Mouse (Mus musculus): ENCODE results near the gene Rnf13.
"Not testable (repeated sequence)": the region's sequence is repeated elsewhere in the genome, so short reads cannot be mapped to it uniquely, and the experiment has no call there.

Rnf13 gene

GRCm38 (mm10) chr3:57735511-57736370 is at the start of gene Rnf13:
Gene Rnf13 (plus strand): TSS chr3:57736062.
- peak; percentile 82 for DNase-seq (ENCODE audit: low read depth)

- no peak for DNase-seq (ENCODE audit: low read depth)
Observed at GRCm38 (mm10) chr3:57691772-57692171, 44.1 kb upstream of the Rnf13 start.

DNA sequence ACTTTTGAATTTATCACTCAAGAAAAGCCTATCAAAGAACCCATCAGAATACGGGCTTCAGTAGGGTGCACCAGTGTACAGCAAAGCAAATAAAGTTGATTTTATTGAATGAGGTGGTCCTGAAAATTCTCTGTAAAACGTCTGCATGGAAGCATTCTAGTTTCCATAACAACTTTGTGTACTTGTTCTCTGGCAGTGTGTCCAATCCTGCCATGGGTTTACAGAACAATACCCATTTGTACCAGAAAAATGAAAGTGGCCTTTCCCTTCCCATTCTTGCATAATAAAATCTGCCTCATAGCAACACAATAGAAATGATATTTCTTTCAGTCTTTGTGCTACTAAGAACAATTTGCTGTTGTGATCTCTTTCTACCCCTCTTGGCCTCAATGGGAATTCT is 43.1 kb upstream of the Rnf13 start, which contains the start of gene Ankub1:
TSS of gene Ankub1 (minus strand) at position 81 of the 400 bp plus-strand sequence.
- no peak for DNase-seq (ENCODE audit: low read depth)

GRCm38 (mm10) chr3:57696249-57696648 is 39.6 kb upstream of the Rnf13 start:
- no peak for DNase-seq (ENCODE audit: low read depth)

GRCm38 (mm10) chr3:57696779-57697178 is 39.1 kb upstream of the Rnf13 start:
- DNase-seq (ENCODE audit: low read depth): no peak

GRCm38 (mm10) chr3:57714151-57714550 is 21.7 kb upstream of the Rnf13 start:
- DNase-seq (ENCODE audit: low read depth): no peak

GRCm38 (mm10) chr3:57732206-57732915 is 3.5 kb upstream of the Rnf13 start:
- DNase-seq (ENCODE audit: low read depth): no peak

- no peak for DNase-seq (ENCODE audit: low read depth)
Observed at GRCm38 (mm10) chr3:57736419-57737095, 695 bp downstream of the Rnf13 start.

DNA sequence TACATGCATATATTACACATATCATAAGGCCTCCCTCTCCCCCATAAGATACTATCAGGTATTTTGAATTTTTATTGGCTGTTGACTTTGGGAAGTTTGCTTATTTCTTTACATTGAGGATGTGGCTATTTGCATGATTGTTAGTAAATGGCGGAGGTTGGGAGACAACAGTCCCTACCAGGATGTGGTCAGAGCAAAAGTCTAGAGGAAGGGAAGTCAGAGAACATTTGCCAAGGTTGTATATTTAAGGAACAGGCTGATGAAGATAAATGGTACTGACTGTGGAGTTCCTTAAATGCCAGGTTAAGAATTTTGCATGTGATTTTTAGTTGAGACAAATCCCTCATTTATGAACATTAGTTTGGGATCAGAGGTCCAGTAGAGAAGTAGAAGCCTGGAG is 4.0 kb downstream of the Rnf13 start:
- DNase-seq (ENCODE audit: low read depth): no peak

DNA sequence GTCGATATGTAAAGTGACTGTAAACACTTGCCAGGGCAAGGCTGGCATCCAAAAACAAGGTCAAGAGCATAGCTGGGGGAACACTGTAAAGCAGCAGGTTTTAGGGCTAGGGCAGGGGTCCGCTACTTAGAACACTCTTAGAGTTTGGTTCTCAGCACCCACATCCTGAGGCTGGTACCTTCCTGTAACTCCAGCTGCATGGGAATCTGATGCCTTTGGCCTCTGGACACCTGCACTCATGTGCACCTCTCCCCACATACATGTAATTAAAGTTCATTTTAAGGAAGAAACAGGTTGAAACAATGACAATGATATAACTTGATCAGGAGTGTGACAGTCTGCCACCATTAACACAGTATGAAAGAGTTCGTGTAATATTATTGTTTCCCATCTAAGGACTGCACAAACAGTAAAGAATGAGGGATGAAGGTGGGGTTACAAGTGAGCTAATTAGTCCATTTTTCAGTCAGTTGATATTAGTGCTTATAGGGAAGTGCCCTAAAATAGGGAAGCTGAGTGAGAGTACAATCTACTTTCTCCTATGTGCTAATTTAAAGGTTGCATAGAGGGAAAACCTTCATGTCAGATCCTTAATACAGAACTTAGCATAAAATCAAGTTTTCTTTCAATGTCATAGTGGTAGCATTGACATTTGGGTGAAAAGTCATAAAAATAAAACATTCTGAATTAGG is 12.9 kb downstream of the Rnf13 start:
- DNase-seq (ENCODE audit: low read depth): no peak

GRCm38 (mm10) chr3:57776915-57777314 is 41.1 kb downstream of the Rnf13 start:
- no peak for DNase-seq (ENCODE audit: low read depth)

- no peak for DNase-seq (ENCODE audit: low read depth)
Observed at GRCm38 (mm10) chr3:57788472-57788871, 52.6 kb downstream of the Rnf13 start.

GRCm38 (mm10) chr3:57789005-57789962 is 53.4 kb downstream of the Rnf13 start:
- DNase-seq (ENCODE audit: low read depth): no peak

DNA sequence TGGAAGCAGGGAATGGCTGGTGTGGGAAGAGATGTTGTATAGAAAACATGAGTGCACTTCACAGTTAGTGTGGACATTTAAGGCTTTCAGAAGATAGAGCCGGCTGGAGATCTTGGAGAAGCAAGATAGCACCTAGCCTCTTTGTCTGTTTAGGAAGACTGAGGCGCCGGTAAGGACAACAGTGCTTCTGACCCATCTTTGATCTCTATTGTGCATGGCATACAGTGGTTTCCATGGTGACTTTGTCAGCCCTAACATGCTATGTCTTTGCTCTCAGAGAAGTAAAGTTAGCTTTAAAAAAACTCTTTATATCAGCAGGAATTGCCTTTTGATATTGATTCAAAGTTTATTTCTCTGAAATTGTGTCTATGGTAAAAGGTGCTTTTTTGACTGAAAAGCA is 55.2 kb downstream of the Rnf13 start:
- DNase-seq (ENCODE audit: low read depth): no peak

GRCm38 (mm10) chr3:57795071-57795470 is 59.2 kb downstream of the Rnf13 start:
- DNase-seq (ENCODE audit: low read depth): not testable (repeated sequence)

GRCm38 (mm10) chr3:57815447-57815846 is 79.6 kb downstream of the Rnf13 start:
- no peak for DNase-seq (ENCODE audit: low read depth)

- no peak for DNase-seq (ENCODE audit: low read depth)
Observed at GRCm38 (mm10) chr3:57825866-57826265, 90.0 kb downstream of the Rnf13 start.

GRCm38 (mm10) chr3:57833585-57833984 is 97.7 kb downstream of the Rnf13 start:
- no peak for DNase-seq (ENCODE audit: low read depth)

GRCm38 (mm10) chr3:57836911-57837310 is 101.0 kb downstream of the Rnf13 start:
- DNase-seq (ENCODE audit: low read depth): no peak

- DNase-seq (ENCODE audit: low read depth): no peak
Observed at GRCm38 (mm10) chr3:57843775-57844174, 107.9 kb downstream of the Rnf13 start.

All from c-Kit-positive CD71-negative TER-119-negative erythroid progenitor cells, embryonic 14.5 days (primary cell).